Mouse (Mus musculus): Measurements from ENCODE around the gene Rbfox1. TPM values are rescaled to one million over a fixed set of nuclear protein-coding genes. Genes with fewer than 3 reads are reported as not detected.

Gene Rbfox1
- polyA plus RNA-seq, 1 experiment from 2014 or later: 75.8 TPM

GRCm38 (mm10) chr16:6736566-6736965, 851.4 kb downstream of the Rbfox1 start:
- Histone ChIP-seq H3K4me3 (ENCODE audit: low read depth, low read length) (no peak overlapping the region), H3K4me2 (ENCODE audit: low read length) (no peak overlapping the region), H3K27me3 (replicated peaks; ENCODE audit: control insufficient read depth, insufficient read depth, low read length) (no peaks in the 10 kb centered on the region), H3K36me3 (ENCODE audit: control insufficient read depth, insufficient read depth, low read length) (no peaks in the 10 kb centered on the region), H3K9me3 (replicated peaks; ENCODE audit: control insufficient read depth, low read length) (no peaks in the 10 kb centered on the region), H3K9ac (ENCODE audit: low read length) (no peak overlapping the region), H3K27ac (ENCODE audit: low read depth, low read length) (no peak overlapping the region), H3K4me1 (ENCODE audit: control insufficient read depth, insufficient read depth, low read length) (no peaks in the 10 kb centered on the region)
- 80% methylated on average over 2 of the region's 2 CpGs for WGBS
- DNase-seq (ENCODE audit: low spot score): peak; percentile 60
- ATAC-seq: no peak; the same call in 1 of the 2 replicates

GRCm38 (mm10) chr16:6736998-6737397, 851.8 kb downstream of the Rbfox1 start:
- Histone ChIP-seq H3K4me3 (ENCODE audit: low read depth, low read length) (no peak overlapping the region), H3K4me1 (ENCODE audit: control insufficient read depth, insufficient read depth, low read length) (no peaks in the 10 kb centered on the region), H3K36me3 (ENCODE audit: control insufficient read depth, insufficient read depth, low read length) (no peaks in the 10 kb centered on the region), H3K27me3 (replicated peaks; ENCODE audit: control insufficient read depth, insufficient read depth, low read length) (no peaks in the 10 kb centered on the region), H3K4me2 (ENCODE audit: low read length) (no peak overlapping the region), H3K27ac (ENCODE audit: low read depth, low read length) (no peak overlapping the region), H3K9me3 (replicated peaks; ENCODE audit: control insufficient read depth, low read length) (no peaks in the 10 kb centered on the region), H3K9ac (ENCODE audit: low read length) (no peak overlapping the region)
- ATAC-seq: no peak
- DNase-seq (ENCODE audit: low spot score): no peak
- 84% methylated on average over 3 of the region's 3 CpGs for WGBS

GRCm38 (mm10) chr16:6746116-6746515, 861.0 kb downstream of the Rbfox1 start:
- no peak for ATAC-seq
- peak; percentile 56 for DNase-seq (ENCODE audit: low spot score)

GRCm38 (mm10) chr16:6750491-6750890, 865.3 kb downstream of the Rbfox1 start:
- Histone ChIP-seq H3K36me3 (ENCODE audit: control insufficient read depth, insufficient read depth, low read length) (no peaks in the 10 kb centered on the region), H3K4me1 (ENCODE audit: control insufficient read depth, insufficient read depth, low read length) (no peaks in the 10 kb centered on the region), H3K9me3 (replicated peaks; ENCODE audit: control insufficient read depth, low read length) (no peaks in the 10 kb centered on the region), H3K9ac (ENCODE audit: low read length) (no peak overlapping the region), H3K27me3 (replicated peaks; ENCODE audit: control insufficient read depth, insufficient read depth, low read length) (no peaks in the 10 kb centered on the region), H3K27ac (ENCODE audit: low read depth, low read length) (no peak overlapping the region), H3K4me3 (ENCODE audit: low read depth, low read length) (no peak overlapping the region), H3K4me2 (ENCODE audit: low read length) (no peak overlapping the region)
- ATAC-seq (no peak), DNase-seq (ENCODE audit: low spot score) (no peak)
- WGBS: 66% methylated on average over 2 of the region's 2 CpGs

More at GRCm38 (mm10) chr16:6746116-6746515, 861.0 kb downstream of the Rbfox1 start:
- no peaks in the 10 kb centered on the region for H3K27me3 ChIP-seq (replicated peaks; ENCODE audit: control insufficient read depth, insufficient read depth, low read length)
- 34% methylated on average over 2 of the region's 2 CpGs for WGBS
- H3K9ac ChIP-seq (ENCODE audit: low read length): no peak overlapping the region
- H3K4me1 ChIP-seq (ENCODE audit: control insufficient read depth, insufficient read depth, low read length): no peaks in the 10 kb centered on the region
- no peaks in the 10 kb centered on the region for H3K9me3 ChIP-seq (replicated peaks; ENCODE audit: control insufficient read depth, low read length)
- H3K4me3 ChIP-seq (ENCODE audit: low read depth, low read length): no peak overlapping the region
- H3K27ac ChIP-seq (ENCODE audit: low read depth, low read length): no peak overlapping the region
- no peak overlapping the region for H3K4me2 ChIP-seq (ENCODE audit: low read length)
- H3K36me3 ChIP-seq (ENCODE audit: control insufficient read depth, insufficient read depth, low read length): no peaks in the 10 kb centered on the region

- Histone ChIP-seq H3K4me3 (ENCODE audit: low read depth, low read length) (no peak overlapping the region), H3K4me2 (ENCODE audit: low read length) (no peak overlapping the region), H3K4me1 (ENCODE audit: control insufficient read depth, insufficient read depth, low read length) (no peaks in the 10 kb centered on the region), H3K27me3 (replicated peaks; ENCODE audit: control insufficient read depth, insufficient read depth, low read length) (no peaks in the 10 kb centered on the region), H3K27ac (ENCODE audit: low read depth, low read length) (no peak overlapping the region), H3K36me3 (ENCODE audit: control insufficient read depth, insufficient read depth, low read length) (no peaks in the 10 kb centered on the region), H3K9me3 (replicated peaks; ENCODE audit: control insufficient read depth, low read length) (no peaks in the 10 kb centered on the region), H3K9ac (ENCODE audit: low read length) (no peak overlapping the region)
- ATAC-seq (no peak), DNase-seq (ENCODE audit: low spot score) (peak; percentile 22)
- 62% methylated on average over 3 of the region's 3 CpGs for WGBS
Measured at GRCm38 (mm10) chr16:6754847-6755246, 869.7 kb downstream of the Rbfox1 start.

GRCm38 (mm10) chr16:6769495-6770237, 884.5 kb downstream of the Rbfox1 start:
- DNase-seq (ENCODE audit: low spot score) (peak; percentile 43), ATAC-seq (0 out of 2 replicates have a peak, but pooled peaks have one; percentile 26)
- 63% methylated on average over 14 of the region's 14 CpGs for WGBS
- no peaks in the 10 kb centered on the region for H3K36me3 ChIP-seq (ENCODE audit: control insufficient read depth, insufficient read depth, low read length)
- no peak overlapping the region for H3K4me2 ChIP-seq (ENCODE audit: low read length)
- H3K4me3 ChIP-seq (ENCODE audit: low read depth, low read length): no peak overlapping the region
- no peak overlapping the region for H3K27ac ChIP-seq (ENCODE audit: low read depth, low read length)
- no peak overlapping the region for H3K9ac ChIP-seq (ENCODE audit: low read length)
- H3K4me1 ChIP-seq (ENCODE audit: control insufficient read depth, insufficient read depth, low read length): no peaks in the 10 kb centered on the region
- H3K9me3 ChIP-seq (replicated peaks; ENCODE audit: control insufficient read depth, low read length): no peaks in the 10 kb centered on the region
- H3K27me3 ChIP-seq (replicated peaks; ENCODE audit: control insufficient read depth, insufficient read depth, low read length): no peaks in the 10 kb centered on the region

GRCm38 (mm10) chr16:6777506-6778185, 892.5 kb downstream of the Rbfox1 start:
- Histone ChIP-seq H3K9me3 (replicated peaks; ENCODE audit: control insufficient read depth, low read length) (no peaks in the 10 kb centered on the region), H3K9ac (ENCODE audit: low read length) (no peak overlapping the region), H3K27me3 (replicated peaks; ENCODE audit: control insufficient read depth, insufficient read depth, low read length) (no peaks in the 10 kb centered on the region), H3K4me3 (ENCODE audit: low read depth, low read length) (no peak overlapping the region), H3K36me3 (ENCODE audit: control insufficient read depth, insufficient read depth, low read length) (no peaks in the 10 kb centered on the region), H3K4me2 (ENCODE audit: low read length) (no peak overlapping the region), H3K4me1 (ENCODE audit: control insufficient read depth, insufficient read depth, low read length) (no peaks in the 10 kb centered on the region), H3K27ac (ENCODE audit: low read depth, low read length) (no peak overlapping the region)
- ATAC-seq (no peak), DNase-seq (ENCODE audit: low spot score) (no peak)
- WGBS: 85% methylated on average over 6 of the region's 6 CpGs

GRCm38 (mm10) chr16:6784144-6784543, 899.0 kb downstream of the Rbfox1 start:
- Histone ChIP-seq H3K4me1 (ENCODE audit: control insufficient read depth, insufficient read depth, low read length) (peaks cover 5% of the 10 kb centered on the region; the same call in 1 of the 2 replicates), H3K27me3 (replicated peaks; ENCODE audit: control insufficient read depth, insufficient read depth, low read length) (no peaks in the 10 kb centered on the region), H3K4me3 (ENCODE audit: low read depth, low read length) (no peak overlapping the region), H3K4me2 (ENCODE audit: low read length) (no peak overlapping the region), H3K36me3 (ENCODE audit: control insufficient read depth, insufficient read depth, low read length) (no peaks in the 10 kb centered on the region), H3K27ac (ENCODE audit: low read depth, low read length) (no peak overlapping the region), H3K9me3 (replicated peaks; ENCODE audit: control insufficient read depth, low read length) (no peaks in the 10 kb centered on the region), H3K9ac (ENCODE audit: low read length) (no peak overlapping the region)
- 70% methylated on average over 5 of the region's 5 CpGs for WGBS
- DNase-seq (ENCODE audit: low spot score) (peak; percentile 54), ATAC-seq (no peak)

GRCm38 (mm10) chr16:6785026-6785425, 899.9 kb downstream of the Rbfox1 start:
- H3K36me3 ChIP-seq (ENCODE audit: control insufficient read depth, insufficient read depth, low read length): no peaks in the 10 kb centered on the region
- ATAC-seq: no peak
- H3K4me1 ChIP-seq (ENCODE audit: control insufficient read depth, insufficient read depth, low read length): peaks cover 5% of the 10 kb centered on the region; the same call in 1 of the 2 replicates
- no peak overlapping the region for H3K4me2 ChIP-seq (ENCODE audit: low read length)
- H3K4me3 ChIP-seq (ENCODE audit: low read depth, low read length): no peak overlapping the region
- WGBS: 40% methylated on average over 4 of the region's 4 CpGs
- H3K27me3 ChIP-seq (replicated peaks; ENCODE audit: control insufficient read depth, insufficient read depth, low read length): no peaks in the 10 kb centered on the region
- H3K9me3 ChIP-seq (replicated peaks; ENCODE audit: control insufficient read depth, low read length): no peaks in the 10 kb centered on the region
- H3K27ac ChIP-seq (ENCODE audit: low read depth, low read length): no peak overlapping the region
- peak; percentile 41 for DNase-seq (ENCODE audit: low spot score)
- no peak overlapping the region for H3K9ac ChIP-seq (ENCODE audit: low read length)
